Mouse (Mus musculus) neural tube, embryonic 13.5 days (tissue): ENCODE data around the gene Klre1. TPM values are rescaled to one million over a fixed set of nuclear protein-coding genes. Genes with fewer than 3 reads are reported as not detected.

ENCODE experiments used
- ATAC-seq: fragments of 200-750 bp; cut with Nextera tagmentation; 2 replicates; pipeline ENCODE4 v1.8.0; 2017; ENCODE audit warnings: low read depth, mild to moderate bottlenecking, moderate TSS enrichment, moderate library complexity
- H3K27ac ChIP-seq: fragments of 300-500 bp; sonication (generic); replicated peaks from 2 replicates; pipeline ENCODE4 v1.5.1; 2015; ENCODE audit warnings: moderate library complexity, mild to moderate bottlenecking, inconsistent platforms
- H3K27me3 ChIP-seq: fragments of 300-500 bp; sonication (generic); 2 replicates; pipeline ENCODE4 v1.6.1; 2015; ENCODE audit warnings: mild to moderate bottlenecking, inconsistent platforms
- H3K36me3 ChIP-seq: fragments of 300-500 bp; sonication (generic); 2 replicates; pipeline ENCODE4 v1.6.1; 2015; ENCODE audit warnings: mild to moderate bottlenecking, inconsistent platforms
- H3K4me1 ChIP-seq: fragments of 300-500 bp; sonication (generic); replicated peaks from 2 replicates; pipeline ENCODE4 v1.6.1; 2015; ENCODE audit warnings: inconsistent platforms
- H3K4me2 ChIP-seq: fragments of 300-500 bp; sonication (generic); 2 replicates; pipeline ENCODE4 v1.6.1; 2015; ENCODE audit warnings: inconsistent platforms, mild to moderate bottlenecking, moderate library complexity
- H3K4me3 ChIP-seq: fragments of 300-500 bp; sonication (generic); 2 replicates; pipeline ENCODE4 v1.5.1; 2015; ENCODE audit warnings: mild to moderate bottlenecking, inconsistent platforms
- H3K9ac ChIP-seq: fragments of 300-500 bp; sonication (generic); 2 replicates; pipeline ENCODE4 v1.6.1; 2015; ENCODE audit warnings: moderate library complexity, mild to moderate bottlenecking, inconsistent platforms
- H3K9me3 ChIP-seq: fragments of 300-500 bp; sonication (generic); 2 replicates; pipeline ENCODE4 v1.6.1; 2016; ENCODE audit warnings: inconsistent platforms
- WGBS: fragments of 180-500 bp; shearing (Covaris S2); methylation state at CpG from one replicate; pipeline ENCODE4 v1.1.7; 2015; 5-methylcytosine and 5-hydroxymethylcytosine counted together
- polyA plus RNA-seq: library from polyadenylated mRNA; unstranded; fragments of >200 nt; fragmentation: Nextera tagmentation; extraction: Ambion mirVana; gene quantifications from 2 replicates; pipeline ENCODE4 v1.2.1, GENCODE M21; 2015

The Klre1 gene
- polyA plus RNA-seq, 1 experiment from 2014 or later, result not detected

DNA sequence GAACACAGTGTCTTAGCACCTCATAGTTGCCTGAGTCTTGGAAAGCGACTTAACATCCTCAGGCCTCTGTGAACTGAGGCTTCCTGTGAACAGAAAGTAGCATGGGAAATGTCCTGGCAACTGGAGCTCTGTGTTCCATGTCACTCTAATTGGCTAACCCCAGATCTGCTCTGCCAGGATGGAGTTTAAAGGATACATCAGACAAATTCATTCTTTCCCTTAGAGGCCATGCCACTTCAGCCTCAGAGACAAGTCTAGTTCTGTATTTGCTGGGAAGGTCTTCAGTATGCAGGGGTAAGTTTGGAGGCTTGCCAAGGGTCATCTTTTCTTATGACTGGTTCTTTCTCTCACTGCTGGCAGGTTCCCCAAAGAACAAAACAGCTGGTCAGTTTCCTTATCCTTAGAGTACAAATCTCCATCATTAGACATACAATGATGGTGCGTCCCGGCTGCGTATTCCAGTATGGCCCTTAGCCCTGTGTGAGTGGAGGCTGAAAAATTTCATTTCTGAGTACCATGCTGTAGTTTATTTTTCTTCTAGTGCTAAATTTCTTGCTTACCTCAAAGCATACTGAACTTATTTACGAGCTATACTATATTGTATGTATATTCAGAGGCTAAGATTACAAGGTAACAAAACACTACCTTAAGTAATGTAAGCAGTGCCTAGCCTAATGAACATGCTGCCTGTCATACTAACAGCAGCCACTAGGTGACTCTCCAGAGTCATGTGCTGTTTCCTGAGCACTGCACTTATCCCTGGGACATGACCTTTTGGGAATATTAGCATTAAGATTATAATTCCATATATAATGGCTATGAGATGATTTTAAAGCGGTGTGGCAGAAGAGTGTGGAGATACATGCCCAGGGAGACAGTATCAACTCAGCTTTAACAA is 33.7 kb upstream of the Klre1 start:
- H3K9me3 ChIP-seq, result no peaks in the 10 kb centered on the region
- H3K4me1 ChIP-seq, result peaks cover 14% of the 10 kb centered on the region; the same call in 1 of the 2 replicates
- peak; percentile 84 for ATAC-seq
- 0 out of 2 replicates have a peak overlapping the region, but pooled peaks have one; percentile 17 for H3K9ac ChIP-seq
- WGBS, result 50% methylated on average over 6 of the region's 6 CpGs
- peak overlapping the region; percentile 38; the same call in 1 of the 2 replicates for H3K27ac ChIP-seq
- no peaks in the 10 kb centered on the region for H3K27me3 ChIP-seq
- peaks cover 37% of the 10 kb centered on the region for H3K36me3 ChIP-seq
- no peak overlapping the region for H3K4me3 ChIP-seq
- H3K4me2 ChIP-seq, result no peak overlapping the region

DNA sequence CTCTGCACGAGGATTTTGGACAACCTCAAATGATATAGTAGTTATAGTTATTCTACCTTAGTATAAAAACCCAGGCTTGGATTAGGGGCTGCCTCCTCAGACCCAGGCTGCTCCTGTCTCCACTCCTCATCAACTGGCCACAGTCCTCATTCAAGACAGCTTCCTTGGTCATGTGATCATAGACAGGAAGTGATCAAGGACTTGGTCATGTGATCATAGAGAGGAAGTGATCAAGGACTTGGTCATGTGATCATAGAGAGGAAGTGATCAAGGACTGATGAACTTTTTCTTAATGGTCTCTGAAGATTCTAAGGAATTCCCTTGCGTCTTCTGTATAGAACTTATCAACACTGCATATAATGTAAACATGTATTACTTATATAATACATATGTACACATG is 30.4 kb upstream of the Klre1 start:
- Histone ChIP-seq H3K9me3 (no peaks in the 10 kb centered on the region), H3K27me3 (no peaks in the 10 kb centered on the region), H3K4me2 (no peak overlapping the region), H3K27ac (no peak overlapping the region), H3K36me3 (0 out of 2 replicates have a peak, but pooled peaks cover 5% of the 10 kb centered on the region), H3K9ac (no peak overlapping the region), H3K4me3 (no peak overlapping the region), H3K4me1 (peaks cover 10% of the 10 kb centered on the region; the same call in 1 of the 2 replicates)
- WGBS, result 86% methylated on average over 2 of the region's 2 CpGs
- no peak for ATAC-seq

DNA sequence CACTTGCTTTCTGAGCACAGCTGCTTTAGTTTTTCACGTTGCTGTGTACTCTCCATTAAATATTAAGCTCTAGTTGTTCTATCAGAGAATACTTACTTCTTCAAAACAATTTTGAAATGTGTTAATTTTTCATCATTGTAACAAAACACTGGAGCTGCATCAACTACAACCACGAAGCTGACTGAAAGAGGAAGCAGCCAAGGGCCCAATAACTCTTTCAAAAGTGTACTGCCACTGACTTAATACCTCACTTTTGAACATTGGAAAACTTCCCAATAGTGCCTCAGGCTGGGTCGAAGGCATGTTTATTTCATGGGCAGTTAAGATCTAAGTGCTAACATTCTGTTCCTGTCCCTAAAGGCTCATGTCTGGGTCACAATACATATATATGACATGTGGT is 29.7 kb upstream of the Klre1 start:
- Histone ChIP-seq H3K27me3 (no peaks in the 10 kb centered on the region), H3K9ac (no peak overlapping the region), H3K4me2 (no peak overlapping the region), H3K4me1 (peaks cover 10% of the 10 kb centered on the region; the same call in 1 of the 2 replicates), H3K27ac (no peak overlapping the region), H3K4me3 (no peak overlapping the region), H3K9me3 (no peaks in the 10 kb centered on the region), H3K36me3 (no peaks in the 10 kb centered on the region)
- WGBS, result 80% methylated on average over 3 of the region's 3 CpGs
- no peak for ATAC-seq

DNA sequence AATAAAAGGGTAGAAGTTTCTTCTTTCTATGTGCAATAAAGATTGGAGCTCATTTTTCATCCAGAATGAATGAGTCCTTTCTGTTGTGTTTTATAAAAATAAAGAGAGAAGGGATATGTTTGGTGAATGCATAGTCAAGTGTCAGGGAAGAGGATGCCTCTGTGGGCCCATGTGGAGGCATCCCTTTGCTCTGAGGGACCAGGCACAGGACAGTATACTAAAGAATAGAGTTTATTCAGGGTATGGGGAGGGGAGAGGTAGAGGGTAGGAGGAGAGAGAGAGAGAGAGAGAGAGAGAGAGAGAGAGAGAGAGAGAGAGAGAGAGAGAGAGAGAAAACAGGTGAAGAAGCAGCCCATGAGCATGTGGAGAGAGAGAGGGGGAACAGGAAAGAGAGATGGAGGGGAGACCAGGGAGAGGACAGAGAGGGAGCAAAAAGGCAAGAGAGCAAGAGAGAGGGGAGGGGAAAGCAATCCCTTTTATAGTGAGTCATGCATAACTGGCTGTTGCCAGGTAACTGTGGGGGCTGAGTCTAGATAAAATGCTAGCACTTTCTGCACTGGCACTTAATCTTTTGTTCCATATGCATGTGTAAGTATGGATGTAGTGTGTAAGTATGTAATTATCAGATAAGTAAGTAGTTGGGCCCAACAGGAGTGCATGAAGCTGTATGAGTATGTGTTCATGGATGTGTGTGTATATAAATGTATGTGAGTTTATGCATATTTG is 20.2 kb upstream of the Klre1 start:
- H3K36me3 ChIP-seq, result no peaks in the 10 kb centered on the region
- ATAC-seq, result peak; percentile 37
- no peak overlapping the region for H3K4me2 ChIP-seq
- H3K9me3 ChIP-seq, result no peaks in the 10 kb centered on the region
- H3K27me3 ChIP-seq, result no peaks in the 10 kb centered on the region
- no peak overlapping the region for H3K9ac ChIP-seq
- no peak overlapping the region for H3K27ac ChIP-seq
- H3K4me3 ChIP-seq, result no peak overlapping the region
- no peaks in the 10 kb centered on the region for H3K4me1 ChIP-seq

DNA sequence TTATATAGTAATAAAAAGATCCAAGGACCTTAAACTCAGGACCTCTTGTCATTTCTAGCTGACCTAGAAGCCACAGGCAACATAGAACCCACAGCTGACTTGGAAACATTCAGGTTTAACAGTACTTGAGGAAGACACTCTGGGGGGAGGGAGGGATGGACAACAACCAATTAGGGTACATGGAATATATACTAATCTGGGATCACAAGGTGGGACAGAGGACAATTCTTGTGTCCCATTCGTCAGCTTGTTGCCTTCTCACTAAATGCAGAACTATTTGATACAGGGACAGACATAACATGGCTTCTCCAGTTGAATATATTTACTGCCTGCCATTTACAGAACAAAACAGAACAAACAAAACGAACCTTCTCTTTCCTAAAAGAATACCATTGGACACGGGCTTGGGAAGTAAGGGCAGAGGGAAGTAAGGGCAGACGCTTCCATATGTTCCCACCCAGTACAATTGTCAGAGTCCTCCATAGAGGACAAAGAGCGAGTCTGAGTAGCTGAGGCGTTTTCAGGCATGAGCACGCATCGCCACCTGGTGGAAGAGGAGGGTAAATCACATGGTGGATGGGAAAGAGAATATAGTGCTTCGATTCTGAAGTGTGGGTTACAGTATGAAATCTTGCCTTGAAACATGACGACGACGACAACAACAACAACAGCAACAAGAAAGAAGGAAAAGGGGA is 18.6 kb upstream of the Klre1 start:
- peak; percentile 86 for ATAC-seq
- no peaks in the 10 kb centered on the region for H3K9me3 ChIP-seq

DNA sequence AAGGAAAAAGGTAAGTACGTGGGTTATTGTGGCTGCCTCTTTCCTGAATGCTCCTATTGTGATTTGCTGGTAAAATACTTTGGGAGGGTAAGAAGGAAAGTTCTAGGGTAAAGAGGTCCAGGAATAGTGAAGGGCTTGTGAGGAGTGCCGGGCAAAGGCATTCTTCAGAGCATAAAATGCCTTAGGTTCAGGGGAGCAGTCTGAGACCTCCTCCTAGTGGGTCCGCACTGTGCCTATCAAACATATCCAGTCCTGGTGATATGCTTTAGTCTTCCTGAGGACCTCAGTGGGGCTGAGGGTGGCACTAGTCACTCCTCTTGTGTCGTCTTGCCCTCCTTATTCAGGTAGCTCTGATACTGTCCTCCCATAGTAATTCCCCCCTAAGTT is 18.1 kb upstream of the Klre1 start:
- no peak overlapping the region for H3K4me3 ChIP-seq
- no peaks in the 10 kb centered on the region for H3K27me3 ChIP-seq
- no peak overlapping the region for H3K4me2 ChIP-seq
- no peaks in the 10 kb centered on the region for H3K9me3 ChIP-seq
- no peak overlapping the region for H3K27ac ChIP-seq
- no peaks in the 10 kb centered on the region for H3K36me3 ChIP-seq
- ATAC-seq, result peak; percentile 44; the same call in 1 of the 2 replicates
- no peak overlapping the region for H3K9ac ChIP-seq
- no peaks in the 10 kb centered on the region for H3K4me1 ChIP-seq
- WGBS, result 59% methylated on average over 4 of the region's 4 CpGs

More for the DNA sequence above, 18.6 kb upstream of the Klre1 start:
- H3K4me3 ChIP-seq, result no peak overlapping the region
- H3K9ac ChIP-seq, result no peak overlapping the region
- no peaks in the 10 kb centered on the region for H3K4me1 ChIP-seq
- H3K27ac ChIP-seq, result no peak overlapping the region
- H3K27me3 ChIP-seq, result no peaks in the 10 kb centered on the region
- no peaks in the 10 kb centered on the region for H3K36me3 ChIP-seq
- no peak overlapping the region; the same call in 1 of the 2 replicates for H3K4me2 ChIP-seq
- 17% methylated on average over 12 of the region's 12 CpGs for WGBS

DNA sequence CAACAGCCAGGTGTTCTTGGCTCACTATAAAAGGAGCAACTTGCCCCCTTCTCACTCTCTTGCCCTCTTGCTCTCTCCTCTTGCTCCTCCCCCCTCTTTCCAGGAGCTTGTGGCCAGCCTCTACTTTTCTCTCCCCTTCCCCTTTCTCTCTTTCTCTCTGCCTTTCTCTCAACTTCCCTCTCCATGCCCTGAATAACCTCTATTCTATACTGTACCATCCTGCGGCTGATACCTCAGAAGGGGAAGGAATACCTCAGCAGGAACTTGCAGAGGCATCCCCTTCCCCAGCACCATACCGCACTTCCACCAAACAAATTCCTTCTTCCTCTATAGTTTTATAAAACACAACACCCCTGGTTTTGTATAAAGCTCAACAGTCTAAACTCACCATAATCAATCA is 12.4 kb upstream of the Klre1 start:
- 70% methylated on average over 2 of the region's 2 CpGs for WGBS
- no peak for ATAC-seq
- H3K36me3 ChIP-seq, result no peaks in the 10 kb centered on the region

DNA sequence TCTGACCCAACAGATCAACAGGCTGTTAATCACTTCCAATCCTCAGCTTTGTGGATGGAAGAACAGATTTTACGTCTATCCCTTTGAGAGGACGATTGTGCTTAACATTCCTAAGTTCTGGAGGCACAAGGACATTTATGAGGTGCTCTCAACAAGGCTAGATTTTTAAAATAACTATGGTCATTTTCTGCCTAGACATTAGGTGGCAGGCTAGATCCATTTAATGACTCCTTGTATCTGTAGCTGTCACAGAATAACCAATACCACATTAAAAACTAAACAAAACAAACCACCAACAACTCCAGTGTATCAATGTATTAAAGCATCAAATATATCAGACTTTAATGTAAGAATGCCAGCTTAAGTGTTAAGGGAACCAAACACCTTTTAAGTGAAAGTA is 2.4 kb upstream of the Klre1 start:
- no peak overlapping the region for H3K4me2 ChIP-seq
- ATAC-seq, result no peak
- H3K36me3 ChIP-seq, result no peaks in the 10 kb centered on the region
- H3K4me3 ChIP-seq, result no peak overlapping the region
- no peak overlapping the region for H3K27ac ChIP-seq
- no peaks in the 10 kb centered on the region for H3K9me3 ChIP-seq
- 40% methylated on average over 2 of the region's 2 CpGs for WGBS
- H3K9ac ChIP-seq, result no peak overlapping the region
- H3K27me3 ChIP-seq, result no peaks in the 10 kb centered on the region
- H3K4me1 ChIP-seq, result no peaks in the 10 kb centered on the region

More for the DNA sequence above, 12.4 kb upstream of the Klre1 start:
- no peak overlapping the region for H3K4me2 ChIP-seq
- H3K27ac ChIP-seq, result no peak overlapping the region
- no peak overlapping the region for H3K4me3 ChIP-seq
- H3K9ac ChIP-seq, result no peak overlapping the region
- H3K9me3 ChIP-seq, result no peaks in the 10 kb centered on the region
- no peaks in the 10 kb centered on the region for H3K4me1 ChIP-seq
- no peaks in the 10 kb centered on the region for H3K27me3 ChIP-seq

DNA sequence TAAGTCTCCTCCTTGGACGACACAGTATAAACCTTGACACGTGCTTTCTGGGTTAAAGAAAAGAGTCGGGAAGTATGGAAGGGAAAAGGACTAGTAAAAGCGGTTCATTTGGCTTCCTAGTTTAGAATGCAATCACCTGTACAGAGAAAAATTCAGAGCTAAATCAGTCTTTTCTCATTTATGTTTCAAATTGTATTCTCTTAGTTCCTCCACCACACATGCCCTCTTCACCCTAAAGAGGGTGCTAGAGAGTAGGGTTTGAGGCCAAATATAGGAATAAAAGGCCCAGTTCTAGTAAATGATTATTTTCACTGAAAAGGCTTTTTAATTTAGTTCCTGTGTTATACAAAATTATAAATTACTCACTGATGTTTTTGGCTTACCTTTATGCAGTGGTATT is 3.6 kb downstream of the Klre1 start:
- Histone ChIP-seq H3K9ac (no peak overlapping the region), H3K4me2 (no peak overlapping the region), H3K9me3 (no peaks in the 10 kb centered on the region), H3K36me3 (no peaks in the 10 kb centered on the region), H3K27ac (no peak overlapping the region), H3K27me3 (no peaks in the 10 kb centered on the region), H3K4me1 (no peaks in the 10 kb centered on the region), H3K4me3 (no peak overlapping the region)
- no peak for ATAC-seq
- WGBS, result 73% methylated on average over 4 of the region's 4 CpGs

DNA sequence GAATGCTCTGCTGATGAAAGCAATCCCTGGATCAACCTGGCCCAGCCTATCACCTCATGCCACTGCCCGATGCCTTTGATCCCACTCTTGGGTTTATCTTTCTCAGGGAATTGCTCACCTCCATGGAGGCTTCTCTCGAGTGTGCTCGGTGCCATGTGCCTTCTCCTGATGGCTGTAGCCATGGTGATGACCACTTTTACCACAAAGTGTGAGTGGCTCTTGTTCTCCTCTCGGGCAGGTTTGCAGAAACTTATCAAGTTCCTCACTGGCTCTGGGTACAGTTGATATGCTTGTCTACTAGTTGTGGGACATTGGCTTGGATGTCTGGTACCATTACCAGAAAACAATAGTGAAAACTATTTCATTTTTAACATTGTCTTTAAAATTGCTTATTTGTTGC is 4.2 kb downstream of the Klre1 start:
- Histone ChIP-seq H3K27ac (no peak overlapping the region), H3K9me3 (no peaks in the 10 kb centered on the region), H3K4me2 (no peak overlapping the region), H3K36me3 (no peaks in the 10 kb centered on the region), H3K4me3 (no peak overlapping the region), H3K4me1 (no peaks in the 10 kb centered on the region), H3K9ac (no peak overlapping the region), H3K27me3 (no peaks in the 10 kb centered on the region)
- WGBS, result 84% methylated on average over 4 of the region's 4 CpGs
- ATAC-seq, result no peak

DNA sequence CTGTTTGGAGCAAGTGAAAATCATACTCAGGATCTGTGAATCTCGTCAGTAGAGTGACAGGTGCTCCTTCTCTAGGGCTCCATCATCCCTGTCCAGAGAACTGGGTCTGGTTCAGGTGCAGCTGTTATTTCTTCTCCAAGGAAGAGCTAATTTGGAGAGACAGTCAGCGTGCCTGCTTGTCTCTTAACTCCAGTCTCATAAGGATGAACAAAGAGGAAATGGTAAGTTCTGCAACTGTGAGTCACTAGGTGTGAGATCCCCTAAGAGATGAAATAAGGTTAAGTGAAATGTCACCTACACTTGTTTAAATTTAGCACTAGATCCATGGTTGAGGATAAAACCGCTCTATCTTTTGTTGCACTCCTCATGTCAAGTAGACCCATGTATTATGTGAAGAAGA is 5.3 kb downstream of the Klre1 start:
- no peak for ATAC-seq
- no peaks in the 10 kb centered on the region for H3K36me3 ChIP-seq
- 83% methylated on average over 3 of the region's 3 CpGs for WGBS
- H3K9me3 ChIP-seq, result no peaks in the 10 kb centered on the region
- H3K27me3 ChIP-seq, result no peaks in the 10 kb centered on the region
- no peak overlapping the region for H3K4me3 ChIP-seq
- H3K27ac ChIP-seq, result no peak overlapping the region
- H3K9ac ChIP-seq, result no peak overlapping the region
- H3K4me1 ChIP-seq, result no peaks in the 10 kb centered on the region
- H3K4me2 ChIP-seq, result no peak overlapping the region

DNA sequence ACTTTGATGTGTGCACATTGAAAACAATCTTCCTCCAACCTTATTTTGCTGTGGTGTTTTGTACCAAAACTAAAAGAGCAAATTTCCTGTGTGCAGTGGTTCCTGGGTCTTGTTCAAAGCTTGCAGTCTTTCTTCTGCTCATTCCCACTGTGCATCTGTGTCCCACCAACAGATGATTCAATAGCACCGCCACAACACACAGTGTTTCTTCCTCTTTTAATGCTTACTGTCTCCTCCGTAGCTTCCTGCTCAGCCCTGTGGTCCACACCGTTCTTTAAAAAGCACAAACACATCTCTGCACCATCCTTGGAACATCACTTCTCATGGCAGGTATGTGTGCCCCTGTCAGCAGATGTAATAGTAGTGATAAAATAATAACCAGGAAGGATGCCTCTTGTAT is 13.8 kb downstream of the Klre1 start, which contains the start of gene Klrd1:
Gene Klrd1 (plus strand): TSS at position 275 of the 400 bp plus-strand sequence.
- Histone ChIP-seq H3K4me1 (no peaks in the 10 kb centered on the region), H3K9me3 (no peaks in the 10 kb centered on the region), H3K27me3 (no peaks in the 10 kb centered on the region), H3K9ac (no peak within 1 kb of the TSS), H3K4me3 (no peak within 1 kb of the TSS), H3K4me2 (no peak within 1 kb of the TSS), H3K27ac (no peak within 1 kb of the TSS), H3K36me3 (no peaks in the 10 kb centered on the region)
- WGBS, result 85% methylated on average over 3 of the region's 3 CpGs
- ATAC-seq, result no peak
